ENCODE assay signal across 16 mouse cellular contexts in genomic region chr15:62150296-62150695, GRCm38 (mm10).
"Had no signal": no experiment of that assay in that cellular context is flagged by ENCODE, and none has a peak within 500 bp of the region (broad histone marks: within the 10 kb centered on the region; RNA-seq: fewer than 3 reads in every experiment).

No protein-coding gene starts in this region.

- H3K36me3 ChIP-seq: kidney, embryonic 15.5 days; limb, embryonic 12.5 days; midbrain, embryonic 12.5 days; neural tube, embryonic 15.5 days had no signal

- H3K4me2 ChIP-seq: kidney, embryonic 15.5 days; limb, embryonic 12.5 days; lung, embryonic 14.5 days; midbrain, embryonic 12.5 days; neural tube, embryonic 15.5 days had no signal

- H3K4me1 ChIP-seq: neural tube, embryonic 15.5 days had no signal

- ATAC-seq: intestine, embryonic 16.5 days had no signal

- H3K4me3 ChIP-seq: kidney, embryonic 15.5 days; left cerebral cortex, adult 2 months; limb, embryonic 12.5 days; midbrain, embryonic 12.5 days; myocyte; neural tube, embryonic 15.5 days had no signal

- H3K27ac ChIP-seq: kidney, embryonic 15.5 days; left cerebral cortex, adult 2 months; limb, embryonic 12.5 days; midbrain, embryonic 12.5 days; neural tube, embryonic 15.5 days had no signal

- DNase-seq: kidney, adult 2 months; kidney, postnatal 14 days; lung, embryonic 14.5 days; lung, postnatal 10 days; lung, postnatal 4 days; spleen, adult 18-20 months; thymus, adult 18-20 months; thymus, postnatal 14 days had no signal

- H3K9ac ChIP-seq: kidney, embryonic 15.5 days; limb, embryonic 12.5 days; liver, embryonic 14.5 days; lung, embryonic 14.5 days; midbrain, embryonic 12.5 days; neural tube, embryonic 15.5 days had no signal

- H3K27me3 ChIP-seq: kidney, embryonic 15.5 days; limb, embryonic 12.5 days; midbrain, embryonic 12.5 days; neural tube, embryonic 15.5 days had no signal

- H3K9me3 ChIP-seq: kidney, embryonic 15.5 days; limb, embryonic 12.5 days; midbrain, embryonic 12.5 days; neural tube, embryonic 15.5 days had no signal
